Mouse (Mus musculus): ENCODE measurements around the gene Spag16. TPM values are rescaled to one million over a fixed set of nuclear protein-coding genes. Genes with fewer than 3 reads are reported as not detected.

The Spag16 gene
- polyA plus RNA-seq, 1 experiment from 2014 or later: 0.71 TPM

DNA sequence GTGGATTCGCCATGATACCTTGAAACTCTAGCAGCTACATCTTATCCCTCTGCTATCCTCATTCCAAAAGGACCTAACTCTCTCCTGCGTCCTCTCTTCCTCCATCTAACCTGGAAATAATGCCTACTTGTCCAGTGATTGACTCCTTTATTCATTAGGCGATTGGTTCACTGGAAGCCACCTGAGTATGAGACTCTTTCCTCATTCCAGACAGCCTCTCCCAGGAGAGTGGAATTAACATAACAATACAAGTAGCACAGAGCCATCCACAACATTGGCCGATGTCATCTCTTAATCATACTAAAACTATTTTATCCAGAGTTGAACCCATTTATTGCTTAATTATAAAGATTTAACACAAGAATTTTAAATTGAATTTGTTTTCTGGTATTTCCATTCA, 41.0 kb downstream of the Spag16 start:
- 87% methylated on average over 4 of the region's 4 CpGs for WGBS
- Histone ChIP-seq H3K27ac (no peak overlapping the region), H3K9ac (ENCODE audit: low read depth, low read length) (no peak overlapping the region), H3K36me3 (ENCODE audit: insufficient read depth, low read length) (no peaks in the 10 kb centered on the region), H3K4me2 (ENCODE audit: low read length) (no peak overlapping the region), H3K4me1 (replicated peaks; ENCODE audit: insufficient read depth, low read length) (no peaks in the 10 kb centered on the region), H3K9me3 (replicated peaks; ENCODE audit: low read length) (no peaks in the 10 kb centered on the region), H3K4me3 (replicated peaks; ENCODE audit: low read depth, low read length) (no peak overlapping the region), H3K27me3 (ENCODE audit: insufficient read depth, low read length) (no peaks in the 10 kb centered on the region)
- ATAC-seq (replicated peaks; ENCODE audit: low FRiP score, low read depth) (no peak), DNase-seq (ENCODE audit: low spot score) (no peak)
- TF ChIP-seq CTCF (IDR thresholded peaks at IDR 0.05; ENCODE audit: low read depth): no peak

- H3K4me2 ChIP-seq (ENCODE audit: low read length): no peak overlapping the region
- TF ChIP-seq CTCF (IDR thresholded peaks at IDR 0.05; ENCODE audit: low read depth): no peak
- H3K4me3 ChIP-seq (replicated peaks; ENCODE audit: low read depth, low read length): no peak overlapping the region
- no peak overlapping the region for H3K9ac ChIP-seq (ENCODE audit: low read depth, low read length)
- H3K4me1 ChIP-seq (replicated peaks; ENCODE audit: insufficient read depth, low read length): no peaks in the 10 kb centered on the region
- no peaks in the 10 kb centered on the region for H3K36me3 ChIP-seq (ENCODE audit: insufficient read depth, low read length)
- H3K27me3 ChIP-seq (ENCODE audit: insufficient read depth, low read length): no peaks in the 10 kb centered on the region
- DNase-seq (ENCODE audit: low spot score) (no peak), ATAC-seq (replicated peaks; ENCODE audit: low FRiP score, low read depth) (no peak)
- no peaks in the 10 kb centered on the region for H3K9me3 ChIP-seq (replicated peaks; ENCODE audit: low read length)
- WGBS: 47% methylated on average over 3 of the region's 3 CpGs
- no peak overlapping the region for H3K27ac ChIP-seq
These were observed 129.8 kb downstream of the Spag16 start for GRCm38 (mm10) chr1:69956606-69957005.

DNA sequence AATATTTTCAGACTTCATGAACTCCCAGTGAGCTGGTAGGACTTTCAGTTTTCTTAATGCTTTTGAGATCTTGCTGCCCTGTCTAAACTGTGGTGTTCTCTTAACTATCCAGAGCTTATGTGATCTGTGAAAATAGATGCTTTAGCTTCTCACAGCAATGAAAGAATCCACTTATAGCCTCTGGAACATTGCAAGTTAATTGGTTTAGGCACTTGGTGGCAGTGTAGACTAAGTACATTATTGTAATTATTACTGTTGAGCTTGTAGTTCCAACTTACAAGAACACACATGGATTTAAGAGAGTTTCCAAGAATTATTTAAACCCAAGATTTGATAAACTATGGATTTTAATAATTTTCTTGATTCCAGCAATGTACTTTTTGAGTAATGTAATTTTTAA, 170.1 kb downstream of the Spag16 start:
- Histone ChIP-seq H3K27me3 (ENCODE audit: insufficient read depth, low read length) (no peaks in the 10 kb centered on the region), H3K9me3 (replicated peaks; ENCODE audit: low read length) (no peaks in the 10 kb centered on the region), H3K4me3 (replicated peaks; ENCODE audit: low read depth, low read length) (no peak overlapping the region), H3K36me3 (ENCODE audit: insufficient read depth, low read length) (no peaks in the 10 kb centered on the region), H3K9ac (ENCODE audit: low read depth, low read length) (no peak overlapping the region), H3K4me1 (replicated peaks; ENCODE audit: insufficient read depth, low read length) (no peaks in the 10 kb centered on the region), H3K4me2 (ENCODE audit: low read length) (no peak overlapping the region), H3K27ac (no peak overlapping the region)
- no peak; the same call in 1 of the 2 replicates for TF ChIP-seq CTCF (IDR thresholded peaks at IDR 0.05; ENCODE audit: low read depth)
- no peak for ATAC-seq (replicated peaks; ENCODE audit: low FRiP score, low read depth)
- peak; percentile 21 for DNase-seq (ENCODE audit: low spot score)

DNA sequence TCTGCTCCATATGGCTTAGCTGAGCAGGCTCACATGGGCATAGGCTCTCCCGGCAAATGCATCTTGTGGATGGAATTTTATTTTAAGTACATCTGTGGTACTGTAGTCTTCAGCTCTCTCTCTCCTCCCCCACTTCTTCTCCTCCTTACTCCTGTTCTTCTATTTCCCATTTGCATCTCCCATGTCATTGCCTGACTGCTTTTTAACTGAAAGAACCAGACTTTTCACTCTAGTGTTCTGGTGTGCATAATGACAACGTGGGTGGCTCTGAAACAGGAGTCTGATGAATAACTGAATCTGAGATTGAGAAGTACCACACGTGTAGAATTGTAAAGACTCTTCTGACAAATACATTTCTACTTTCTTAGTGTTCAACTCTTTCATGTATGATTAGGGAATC, 186.2 kb downstream of the Spag16 start:
- DNase-seq (ENCODE audit: low spot score) (no peak), ATAC-seq (replicated peaks; ENCODE audit: low FRiP score, low read depth) (no peak)
- Histone ChIP-seq H3K4me1 (replicated peaks; ENCODE audit: insufficient read depth, low read length) (no peaks in the 10 kb centered on the region), H3K27ac (no peak overlapping the region), H3K4me2 (ENCODE audit: low read length) (no peak overlapping the region), H3K27me3 (ENCODE audit: insufficient read depth, low read length) (no peaks in the 10 kb centered on the region), H3K9me3 (replicated peaks; ENCODE audit: low read length) (no peaks in the 10 kb centered on the region), H3K9ac (ENCODE audit: low read depth, low read length) (no peak overlapping the region), H3K4me3 (replicated peaks; ENCODE audit: low read depth, low read length) (no peak overlapping the region), H3K36me3 (ENCODE audit: insufficient read depth, low read length) (no peaks in the 10 kb centered on the region)
- TF ChIP-seq CTCF (IDR thresholded peaks at IDR 0.05; ENCODE audit: low read depth): no peak
- 76% methylated on average over 3 of the region's 3 CpGs for WGBS

DNA sequence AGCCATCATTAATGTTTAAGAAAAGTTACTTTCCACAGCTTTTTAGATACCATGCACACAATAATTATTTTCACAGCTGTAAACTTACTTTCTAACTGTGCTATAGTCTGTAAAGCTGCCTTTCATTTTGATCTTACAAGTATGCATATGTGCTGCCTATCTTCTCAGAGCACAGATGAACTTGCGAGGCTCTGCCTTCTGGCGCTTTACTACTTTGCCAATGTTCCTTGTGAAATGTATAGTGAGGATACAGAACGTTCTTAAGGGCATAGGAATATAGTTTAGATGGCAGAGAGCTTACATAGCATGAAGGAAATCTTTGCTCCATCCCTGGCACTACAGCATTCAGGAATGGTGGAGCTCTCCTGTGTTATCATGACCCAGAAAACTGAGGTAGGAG, 210.6 kb downstream of the Spag16 start:
- ATAC-seq (replicated peaks; ENCODE audit: low FRiP score, low read depth): no peak
- no peak overlapping the region for H3K9ac ChIP-seq (ENCODE audit: low read depth, low read length)
- no peaks in the 10 kb centered on the region for H3K9me3 ChIP-seq (replicated peaks; ENCODE audit: low read length)
- no peak for DNase-seq (ENCODE audit: low spot score)
- H3K4me3 ChIP-seq (replicated peaks; ENCODE audit: low read depth, low read length): no peak overlapping the region
- WGBS: 87% methylated on average over 3 of the region's 3 CpGs
- H3K4me2 ChIP-seq (ENCODE audit: low read length): no peak overlapping the region
- H3K36me3 ChIP-seq (ENCODE audit: insufficient read depth, low read length): no peaks in the 10 kb centered on the region
- H3K27ac ChIP-seq: no peak overlapping the region
- H3K27me3 ChIP-seq (ENCODE audit: insufficient read depth, low read length): no peaks in the 10 kb centered on the region
- no peak for TF ChIP-seq CTCF (IDR thresholded peaks at IDR 0.05; ENCODE audit: low read depth)
- H3K4me1 ChIP-seq (replicated peaks; ENCODE audit: insufficient read depth, low read length): no peaks in the 10 kb centered on the region

- no peak for TF ChIP-seq CTCF (IDR thresholded peaks at IDR 0.05; ENCODE audit: low read depth)
- H3K4me1 ChIP-seq (replicated peaks; ENCODE audit: insufficient read depth, low read length): no peaks in the 10 kb centered on the region
- no peak overlapping the region for H3K9ac ChIP-seq (ENCODE audit: low read depth, low read length)
- no peak overlapping the region for H3K4me3 ChIP-seq (replicated peaks; ENCODE audit: low read depth, low read length)
- H3K4me2 ChIP-seq (ENCODE audit: low read length): no peak overlapping the region
- H3K27ac ChIP-seq: no peak overlapping the region
- no peaks in the 10 kb centered on the region for H3K27me3 ChIP-seq (ENCODE audit: insufficient read depth, low read length)
- H3K36me3 ChIP-seq (ENCODE audit: insufficient read depth, low read length): no peaks in the 10 kb centered on the region
- no peak for DNase-seq (ENCODE audit: low spot score)
- no peaks in the 10 kb centered on the region for H3K9me3 ChIP-seq (replicated peaks; ENCODE audit: low read length)
- WGBS: 44% methylated on average over 1 of the region's 1 CpGs
- ATAC-seq (replicated peaks; ENCODE audit: low FRiP score, low read depth): no peak
These were observed 240.6 kb downstream of the Spag16 start for GRCm38 (mm10) chr1:70067404-70067803.

- Histone ChIP-seq H3K27ac (no peak overlapping the region), H3K4me1 (replicated peaks; ENCODE audit: insufficient read depth, low read length) (no peaks in the 10 kb centered on the region), H3K9ac (ENCODE audit: low read depth, low read length) (no peak overlapping the region), H3K9me3 (replicated peaks; ENCODE audit: low read length) (no peaks in the 10 kb centered on the region), H3K27me3 (ENCODE audit: insufficient read depth, low read length) (no peaks in the 10 kb centered on the region), H3K4me2 (ENCODE audit: low read length) (no peak overlapping the region), H3K4me3 (replicated peaks; ENCODE audit: low read depth, low read length) (no peak overlapping the region), H3K36me3 (ENCODE audit: insufficient read depth, low read length) (no peaks in the 10 kb centered on the region)
- DNase-seq (ENCODE audit: low spot score) (no peak), ATAC-seq (replicated peaks; ENCODE audit: low FRiP score, low read depth) (no peak)
- no peak for TF ChIP-seq CTCF (IDR thresholded peaks at IDR 0.05; ENCODE audit: low read depth)
- 68% methylated on average over 6 of the region's 6 CpGs for WGBS
These were observed 246.7 kb downstream of the Spag16 start for GRCm38 (mm10) chr1:70073440-70073839.
